Mouse (Mus musculus): ENCODE measurements around the gene Pex19. TPM values are rescaled to one million over a fixed set of nuclear protein-coding genes. Genes with fewer than 3 reads are reported as not detected.

Pex19 gene
- 83.5 TPM for polyA plus RNA-seq (2014; fragmentation: Illumina TruSeq; extraction: RNeasy Lipid Tissue Mini Kit (QIAGEN cat#74804); ENCODE audit: low read depth, low replicate concordance)

DNA sequence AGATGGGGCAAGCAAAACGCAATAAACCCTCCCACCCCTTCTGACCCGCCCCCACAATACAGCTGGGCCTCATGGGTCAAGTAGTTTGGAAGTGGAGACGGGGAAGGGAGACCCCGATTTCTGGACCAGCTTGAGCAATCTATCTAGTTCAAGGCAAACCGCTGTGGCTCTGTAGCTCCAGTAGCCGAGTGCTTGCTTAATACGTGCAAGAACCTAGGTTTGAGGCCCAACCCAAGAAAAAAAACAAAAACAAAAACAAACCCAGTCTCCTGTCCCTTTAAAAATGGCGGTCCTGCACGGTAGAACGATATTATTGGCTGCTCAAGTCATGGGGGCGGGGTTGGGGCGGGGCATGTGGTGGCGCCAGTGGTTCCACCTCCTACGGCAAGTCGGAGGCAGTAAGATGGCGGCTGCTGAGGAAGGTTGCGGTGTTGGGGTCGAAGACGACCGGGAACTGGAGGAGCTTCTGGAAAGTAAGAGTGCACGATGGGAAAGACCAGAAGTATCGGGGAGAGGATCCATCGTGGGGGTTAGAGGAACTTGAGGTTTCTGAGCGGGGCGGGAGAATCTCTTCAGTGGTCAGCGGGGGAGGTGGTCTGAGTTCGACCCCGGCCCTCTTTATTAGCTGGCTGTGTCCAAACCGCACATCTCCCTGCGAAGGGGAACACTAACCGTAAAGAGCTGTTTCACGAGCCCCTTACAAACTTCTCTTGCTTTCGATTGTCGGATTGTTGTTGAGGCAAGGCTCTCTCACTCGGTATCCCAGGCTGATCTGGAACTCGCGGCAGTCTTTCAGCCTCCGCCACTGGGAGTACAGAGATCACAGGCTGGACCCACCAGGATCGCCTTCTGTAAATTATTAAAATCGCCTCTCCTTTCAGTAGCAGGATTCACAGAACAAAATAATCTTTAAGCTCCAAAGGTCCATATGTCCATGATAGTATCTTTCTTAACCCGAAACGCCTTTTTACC, at the start of gene Pex19:
Gene Pex19 (plus strand): TSS at position 380 of the 972 bp plus-strand sequence.

DNA sequence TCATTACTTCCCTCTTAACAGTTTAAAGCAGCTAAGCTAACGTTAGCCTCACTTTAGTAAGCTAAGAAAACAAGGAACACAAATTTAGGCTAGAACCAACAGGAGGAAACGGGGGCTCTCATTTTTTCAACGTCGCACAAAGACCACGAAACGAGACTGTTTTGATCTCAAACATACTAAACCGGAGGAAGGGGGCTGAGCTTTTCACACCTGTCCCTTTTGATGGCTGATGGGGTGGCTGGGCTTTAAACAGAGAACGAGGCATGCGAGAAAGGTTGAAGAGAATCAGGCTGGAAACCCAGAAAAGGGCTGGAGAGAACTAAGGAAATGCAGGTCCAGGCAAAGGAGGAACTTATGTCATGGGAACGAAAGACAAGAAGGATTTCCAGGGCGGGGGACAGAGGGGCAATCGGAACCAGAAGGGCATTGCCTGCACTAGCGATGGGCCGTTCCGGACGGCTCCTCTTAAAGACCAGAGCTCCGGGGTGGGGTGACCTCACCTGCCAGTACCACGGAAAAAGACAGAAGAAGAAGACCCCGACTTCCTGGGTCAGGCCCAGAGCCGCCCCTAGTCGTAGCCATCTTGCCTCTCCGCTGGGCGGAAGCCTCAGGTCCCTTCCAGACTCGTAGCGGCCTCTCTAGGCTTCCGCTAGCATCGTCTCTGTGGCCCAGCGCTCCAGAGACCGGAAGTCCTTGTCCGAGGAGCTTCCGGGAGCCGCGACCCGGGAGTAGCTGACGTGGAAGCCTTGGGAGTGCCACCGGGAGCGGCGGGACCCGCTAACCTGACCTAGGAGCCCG, 44.3 kb upstream of the Pex19 start, which contains the start of the genes Copa and Ncstn:
Gene Copa (plus strand): TSS at position 429 of the 798 bp plus-strand sequence.
Gene Ncstn (minus strand): TSS at position 695 of the 798 bp plus-strand sequence.

GRCm38 (mm10) chr1:172147835-172148278, 21.3 kb downstream of the Pex19 start, which contains the start of gene Dcaf8:
TSS of gene Dcaf8 (plus strand) at chr1:172148084.

Other genes with a start within 250 kb of the Pex19 start
- 0.82 TPM for gene Gm10521, start 231.1 kb upstream of the Pex19 start, polyA plus RNA-seq (2014; fragmentation: Illumina TruSeq; extraction: RNeasy Lipid Tissue Mini Kit (QIAGEN cat#74804); ENCODE audit: low read depth, low replicate concordance)
- 0.41 TPM for gene Slamf6, start 209.2 kb upstream of the Pex19 start, polyA plus RNA-seq (2014; fragmentation: Illumina TruSeq; extraction: RNeasy Lipid Tissue Mini Kit (QIAGEN cat#74804); ENCODE audit: low read depth, low replicate concordance)
- gene Vangl2, start 98.3 kb upstream of the Pex19 start, polyA plus RNA-seq (2014; fragmentation: Illumina TruSeq; extraction: RNeasy Lipid Tissue Mini Kit (QIAGEN cat#74804); ENCODE audit: low read depth, low replicate concordance), result 2.2 TPM
- gene Nhlh1, start 69.2 kb upstream of the Pex19 start, polyA plus RNA-seq (2014; fragmentation: Illumina TruSeq; extraction: RNeasy Lipid Tissue Mini Kit (QIAGEN cat#74804); ENCODE audit: low read depth, low replicate concordance), result not detected
- gene Copa, start 44.2 kb upstream of the Pex19 start, polyA plus RNA-seq (2014; fragmentation: Illumina TruSeq; extraction: RNeasy Lipid Tissue Mini Kit (QIAGEN cat#74804); ENCODE audit: low read depth, low replicate concordance), result 167 TPM
- 28.8 TPM for gene Ncstn, start 44.0 kb upstream of the Pex19 start, polyA plus RNA-seq (2014; fragmentation: Illumina TruSeq; extraction: RNeasy Lipid Tissue Mini Kit (QIAGEN cat#74804); ENCODE audit: low read depth, low replicate concordance)
- 119 TPM for gene Dcaf8, start 21.3 kb downstream of the Pex19 start, polyA plus RNA-seq (2014; fragmentation: Illumina TruSeq; extraction: RNeasy Lipid Tissue Mini Kit (QIAGEN cat#74804); ENCODE audit: low read depth, low replicate concordance)
- 64.1 TPM for gene Pea15a, start 80.0 kb downstream of the Pex19 start, polyA plus RNA-seq (2014; fragmentation: Illumina TruSeq; extraction: RNeasy Lipid Tissue Mini Kit (QIAGEN cat#74804); ENCODE audit: low read depth, low replicate concordance)
- gene Casq1, start 93.1 kb downstream of the Pex19 start, polyA plus RNA-seq (2014; fragmentation: Illumina TruSeq; extraction: RNeasy Lipid Tissue Mini Kit (QIAGEN cat#74804); ENCODE audit: low read depth, low replicate concordance), result 7.2 TPM
- gene Atp1a4, start 131.7 kb downstream of the Pex19 start, polyA plus RNA-seq (2014; fragmentation: Illumina TruSeq; extraction: RNeasy Lipid Tissue Mini Kit (QIAGEN cat#74804); ENCODE audit: low read depth, low replicate concordance), result 2.6 TPM
- 1.0 TPM for gene Igsf8, start 134.9 kb downstream of the Pex19 start, polyA plus RNA-seq (2014; fragmentation: Illumina TruSeq; extraction: RNeasy Lipid Tissue Mini Kit (QIAGEN cat#74804); ENCODE audit: low read depth, low replicate concordance)
- 29.0 TPM for gene Atp1a2, start 171.3 kb downstream of the Pex19 start, polyA plus RNA-seq (2014; fragmentation: Illumina TruSeq; extraction: RNeasy Lipid Tissue Mini Kit (QIAGEN cat#74804); ENCODE audit: low read depth, low replicate concordance)
- not detected for gene Kcnj9, start 202.6 kb downstream of the Pex19 start, polyA plus RNA-seq (2014; fragmentation: Illumina TruSeq; extraction: RNeasy Lipid Tissue Mini Kit (QIAGEN cat#74804); ENCODE audit: low read depth, low replicate concordance)
- 2.2 TPM for gene Kcnj10, start 214.5 kb downstream of the Pex19 start, polyA plus RNA-seq (2014; fragmentation: Illumina TruSeq; extraction: RNeasy Lipid Tissue Mini Kit (QIAGEN cat#74804); ENCODE audit: low read depth, low replicate concordance)
- gene Pigm, start 249.8 kb downstream of the Pex19 start, polyA plus RNA-seq (2014; fragmentation: Illumina TruSeq; extraction: RNeasy Lipid Tissue Mini Kit (QIAGEN cat#74804); ENCODE audit: low read depth, low replicate concordance), result 19.5 TPM

Data from adrenal gland, adult 10 weeks (tissue).